Mouse (Mus musculus): ENCODE measurements around the gene Zfp598. TPM values are rescaled to one million over a fixed set of nuclear protein-coding genes. Genes with fewer than 3 reads are reported as not detected.

Gene Zfp598
- 7.3 and 7.6 TPM in 2 replicates for polyA plus RNA-seq (2012)

- no peaks in the 10 kb centered on the region for H3K9me3 ChIP-seq (ENCODE audit: control insufficient read depth, low read length)
- peaks cover 59% of the 10 kb centered on the region for H3K4me1 ChIP-seq (ENCODE audit: control insufficient read depth)
- H3K4me3 ChIP-seq (replicated peaks) = peak within 1 kb of the TSS; percentile 100
- peaks cover 22% of the 10 kb centered on the region for H3K36me3 ChIP-seq (ENCODE audit: control insufficient read depth)
- TF ChIP-seq TAL1 (IDR thresholded peaks at IDR 0.05; ENCODE audit: low read length) = no peak
- no peak for TF ChIP-seq GATA1 (IDR thresholded peaks at IDR 0.05; ENCODE audit: low read length)
- H3K27me3 ChIP-seq (ENCODE audit: control insufficient read depth) = no peaks in the 10 kb centered on the region
Measured at GRCm38 (mm10) chr17:24669545-24670245, at the start of gene Zfp598. Gene Zfp598 (plus strand): TSS chr17:24669687.

- TF ChIP-seq GATA1 (IDR thresholded peaks at IDR 0.05; ENCODE audit: low read length) (no peak), TAL1 (IDR thresholded peaks at IDR 0.05; ENCODE audit: low read length) (no peak)
- Histone ChIP-seq H3K4me1 (ENCODE audit: control insufficient read depth) (peaks cover 11% of the 10 kb centered on the region), H3K27me3 (ENCODE audit: control insufficient read depth) (no peaks in the 10 kb centered on the region), H3K9me3 (ENCODE audit: control insufficient read depth, low read length) (no peaks in the 10 kb centered on the region), H3K4me3 (replicated peaks) (no peak overlapping the region), H3K36me3 (ENCODE audit: control insufficient read depth) (peaks cover 92% of the 10 kb centered on the region)
Measured at GRCm38 (mm10) chr17:24625472-24625871, 44.0 kb upstream of the Zfp598 start.

GRCm38 (mm10) chr17:24628646-24629045 is 40.8 kb upstream of the Zfp598 start:
- TF ChIP-seq GATA1 (IDR thresholded peaks at IDR 0.05; ENCODE audit: low read length) (peak; percentile 74; the same call in 1 of the 2 replicates), TAL1 (IDR thresholded peaks at IDR 0.05; ENCODE audit: low read length) (no peak)
- peaks cover 63% of the 10 kb centered on the region for H3K36me3 ChIP-seq (ENCODE audit: control insufficient read depth)

GRCm38 (mm10) chr17:24630072-24630471 is 39.4 kb upstream of the Zfp598 start:
- Histone ChIP-seq H3K9me3 (ENCODE audit: control insufficient read depth, low read length) (no peaks in the 10 kb centered on the region), H3K27me3 (ENCODE audit: control insufficient read depth) (no peaks in the 10 kb centered on the region), H3K4me3 (replicated peaks) (no peak overlapping the region), H3K36me3 (ENCODE audit: control insufficient read depth) (peaks cover 51% of the 10 kb centered on the region), H3K4me1 (ENCODE audit: control insufficient read depth) (peaks cover 39% of the 10 kb centered on the region)
- TF ChIP-seq GATA1 (IDR thresholded peaks at IDR 0.05; ENCODE audit: low read length) (no peak), TAL1 (IDR thresholded peaks at IDR 0.05; ENCODE audit: low read length) (no peak)

More at GRCm38 (mm10) chr17:24628646-24629045, 40.8 kb upstream of the Zfp598 start:
- Histone ChIP-seq H3K27me3 (ENCODE audit: control insufficient read depth) (no peaks in the 10 kb centered on the region), H3K4me3 (replicated peaks) (no peak overlapping the region), H3K9me3 (ENCODE audit: control insufficient read depth, low read length) (no peaks in the 10 kb centered on the region), H3K4me1 (ENCODE audit: control insufficient read depth) (peaks cover 33% of the 10 kb centered on the region)

GRCm38 (mm10) chr17:24632167-24632812 is 37.2 kb upstream of the Zfp598 start, which contains the start of the genes Tsc2 and Nthl1:
Gene Tsc2 (minus strand): TSS chr17:24632630.
Gene Nthl1 (plus strand): TSS chr17:24632680.
- H3K36me3 ChIP-seq (ENCODE audit: control insufficient read depth) = peaks cover 31% of the 10 kb centered on the region
- no peaks in the 10 kb centered on the region for H3K9me3 ChIP-seq (ENCODE audit: control insufficient read depth, low read length)
- H3K27me3 ChIP-seq (ENCODE audit: control insufficient read depth) = no peaks in the 10 kb centered on the region
- TF ChIP-seq TAL1 (IDR thresholded peaks at IDR 0.05; ENCODE audit: low read length) (no peak), GATA1 (IDR thresholded peaks at IDR 0.05; ENCODE audit: low read length) (no peak)
- H3K4me1 ChIP-seq (ENCODE audit: control insufficient read depth) = peaks cover 53% of the 10 kb centered on the region
- peak within 1 kb of the TSS; percentile 80 for H3K4me3 ChIP-seq (replicated peaks)

- peak overlapping the region; percentile 80 for H3K4me3 ChIP-seq (replicated peaks)
- H3K36me3 ChIP-seq (ENCODE audit: control insufficient read depth) = peaks cover 27% of the 10 kb centered on the region
- TF ChIP-seq TAL1 (IDR thresholded peaks at IDR 0.05; ENCODE audit: low read length) (no peak), GATA1 (IDR thresholded peaks at IDR 0.05; ENCODE audit: low read length) (no peak)
- no peaks in the 10 kb centered on the region for H3K27me3 ChIP-seq (ENCODE audit: control insufficient read depth)
- H3K4me1 ChIP-seq (ENCODE audit: control insufficient read depth) = peaks cover 55% of the 10 kb centered on the region
- no peaks in the 10 kb centered on the region for H3K9me3 ChIP-seq (ENCODE audit: control insufficient read depth, low read length)
Measured at GRCm38 (mm10) chr17:24632813-24633449, 36.6 kb upstream of the Zfp598 start.

GRCm38 (mm10) chr17:24633831-24634230 is 35.7 kb upstream of the Zfp598 start:
- no peak overlapping the region for H3K4me3 ChIP-seq (replicated peaks)
- TF ChIP-seq TAL1 (IDR thresholded peaks at IDR 0.05; ENCODE audit: low read length) (no peak), GATA1 (IDR thresholded peaks at IDR 0.05; ENCODE audit: low read length) (no peak)
- H3K4me1 ChIP-seq (ENCODE audit: control insufficient read depth) = peaks cover 49% of the 10 kb centered on the region

GRCm38 (mm10) chr17:24635024-24635423 is 34.5 kb upstream of the Zfp598 start:
- H3K4me1 ChIP-seq (ENCODE audit: control insufficient read depth) = peaks cover 44% of the 10 kb centered on the region
- H3K4me3 ChIP-seq (replicated peaks) = no peak overlapping the region
- no peaks in the 10 kb centered on the region for H3K27me3 ChIP-seq (ENCODE audit: control insufficient read depth)
- no peak for TF ChIP-seq TAL1 (IDR thresholded peaks at IDR 0.05; ENCODE audit: low read length)
- no peaks in the 10 kb centered on the region for H3K9me3 ChIP-seq (ENCODE audit: control insufficient read depth, low read length)
- H3K36me3 ChIP-seq (ENCODE audit: control insufficient read depth) = peaks cover 7% of the 10 kb centered on the region

More at GRCm38 (mm10) chr17:24633831-24634230, 35.7 kb upstream of the Zfp598 start:
- H3K27me3 ChIP-seq (ENCODE audit: control insufficient read depth) = no peaks in the 10 kb centered on the region
- no peaks in the 10 kb centered on the region for H3K9me3 ChIP-seq (ENCODE audit: control insufficient read depth, low read length)
- H3K36me3 ChIP-seq (ENCODE audit: control insufficient read depth) = peaks cover 19% of the 10 kb centered on the region

- Histone ChIP-seq H3K9me3 (ENCODE audit: control insufficient read depth, low read length) (no peaks in the 10 kb centered on the region), H3K27me3 (ENCODE audit: control insufficient read depth) (no peaks in the 10 kb centered on the region), H3K4me1 (ENCODE audit: control insufficient read depth) (peaks cover 44% of the 10 kb centered on the region), H3K4me3 (replicated peaks) (no peak overlapping the region), H3K36me3 (ENCODE audit: control insufficient read depth) (peaks cover under 1% of the 10 kb centered on the region)
- TF ChIP-seq GATA1 (IDR thresholded peaks at IDR 0.05; ENCODE audit: low read length) (no peak), TAL1 (IDR thresholded peaks at IDR 0.05; ENCODE audit: low read length) (no peak)
Measured at GRCm38 (mm10) chr17:24635694-24636093, 33.8 kb upstream of the Zfp598 start.

All from erythroblast, embryonic 14.5 days (primary cell).